Mouse (Mus musculus): Measurements from ENCODE around the gene Hpcal4.

The Hpcal4 gene

GRCm38 (mm10) chr4:123201186-123202093, 18.4 kb downstream of the Hpcal4 start, which contains the start of gene Nt5c1a:
TSS of gene Nt5c1a (plus strand) at chr4:123201504.
- in situ Hi-C loops (cut with MboI, MseI) = no loop called here

- in situ Hi-C loops (cut with MboI, MseI) = no loop called here
These were observed 19.0 kb downstream of the Hpcal4 start for GRCm38 (mm10) chr4:123202094-123202420.

- in situ Hi-C loops (cut with MboI, MseI) = loop anchor here (5.0 kb wide), 1 partner anchor 50 kb away; no protein-coding TSS in a partner anchor
These were observed 24.3 kb downstream of the Hpcal4 start for GRCm38 (mm10) chr4:123207337-123207736.

- in situ Hi-C loops (cut with MboI, MseI) = no loop called here
These were observed 28.0 kb downstream of the Hpcal4 start for GRCm38 (mm10) chr4:123210996-123211395.

- in situ Hi-C loops (cut with MboI, MseI) = no loop called here
These were observed 28.4 kb downstream of the Hpcal4 start for GRCm38 (mm10) chr4:123211453-123211852.

- in situ Hi-C loops (cut with MboI, MseI) = no loop called here
These were observed 29.3 kb downstream of the Hpcal4 start for GRCm38 (mm10) chr4:123212330-123212729.

- in situ Hi-C loops (cut with MboI, MseI) = no loop called here
These were observed 30.9 kb downstream of the Hpcal4 start for GRCm38 (mm10) chr4:123213975-123214374.

DNA sequence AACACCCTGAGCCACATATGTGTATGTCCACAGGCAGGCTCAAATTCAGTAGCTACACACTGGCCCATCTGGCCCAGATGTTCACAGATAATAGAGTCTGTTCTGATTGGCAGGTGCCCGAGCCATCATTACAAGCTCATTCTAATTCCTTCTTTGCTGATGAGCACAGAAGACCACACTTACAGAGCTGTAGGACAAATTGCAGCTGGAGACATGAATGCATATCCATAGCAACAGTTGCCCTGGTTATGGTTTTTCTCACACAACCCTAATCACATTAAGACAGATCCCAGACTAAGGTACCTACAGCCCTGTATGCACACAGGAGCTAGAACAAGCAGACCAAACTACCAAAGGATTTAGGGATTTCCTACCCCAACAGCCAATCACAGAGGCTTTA, 32.3 kb downstream of the Hpcal4 start:
- in situ Hi-C loops (cut with MboI, MseI) = no loop called here

GRCm38 (mm10) chr4:123216782-123217181, 33.8 kb downstream of the Hpcal4 start:
- in situ Hi-C loops (cut with MboI, MseI) = no loop called here

- in situ Hi-C loops (cut with MboI, MseI) = no loop called here
These were observed 36.8 kb downstream of the Hpcal4 start for GRCm38 (mm10) chr4:123219720-123220357.

DNA sequence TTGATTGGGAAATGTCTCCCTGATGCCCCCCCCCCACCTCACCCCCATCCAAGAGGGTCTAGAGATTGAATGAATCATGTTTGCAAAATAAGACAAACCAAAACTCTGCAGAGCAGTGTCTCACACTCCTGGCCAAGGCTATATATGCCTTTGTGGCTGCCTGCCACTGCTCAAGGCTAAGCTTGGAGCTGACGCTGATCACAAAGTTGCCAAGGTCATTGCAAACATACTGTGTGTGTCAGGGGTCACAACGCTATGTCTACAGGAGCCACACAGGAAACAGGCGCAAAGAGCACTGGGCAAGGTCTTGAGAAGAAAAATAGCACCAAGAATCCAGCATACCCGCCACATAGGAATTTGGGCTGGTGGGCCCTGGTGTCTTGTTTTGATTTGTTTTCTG, 37.6 kb downstream of the Hpcal4 start:
- in situ Hi-C loops (cut with MboI, MseI) = no loop called here

DNA sequence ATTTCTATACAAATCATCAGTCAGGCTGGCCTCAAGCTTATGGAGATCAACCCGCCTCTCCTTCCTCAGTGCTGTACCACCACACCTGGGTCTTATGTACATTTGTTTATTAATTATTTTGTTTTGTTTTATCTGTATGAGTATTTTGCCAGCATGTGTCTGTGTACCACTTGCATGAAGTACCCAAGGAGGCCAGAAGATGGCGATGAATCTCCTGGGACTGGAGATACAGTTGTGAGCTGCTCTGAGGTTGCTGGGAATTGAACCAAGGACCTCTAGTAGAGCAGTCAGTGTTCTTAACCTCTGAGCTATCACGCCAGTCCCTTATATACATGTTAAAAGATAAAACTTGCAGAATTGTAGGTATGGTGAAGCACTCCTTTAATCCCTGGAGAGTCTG, 40.3 kb downstream of the Hpcal4 start:
- in situ Hi-C loops (cut with MboI, MseI) = no loop called here

- in situ Hi-C loops (cut with MboI, MseI) = no loop called here
These were observed 42.8 kb downstream of the Hpcal4 start for GRCm38 (mm10) chr4:123225718-123226403.

DNA sequence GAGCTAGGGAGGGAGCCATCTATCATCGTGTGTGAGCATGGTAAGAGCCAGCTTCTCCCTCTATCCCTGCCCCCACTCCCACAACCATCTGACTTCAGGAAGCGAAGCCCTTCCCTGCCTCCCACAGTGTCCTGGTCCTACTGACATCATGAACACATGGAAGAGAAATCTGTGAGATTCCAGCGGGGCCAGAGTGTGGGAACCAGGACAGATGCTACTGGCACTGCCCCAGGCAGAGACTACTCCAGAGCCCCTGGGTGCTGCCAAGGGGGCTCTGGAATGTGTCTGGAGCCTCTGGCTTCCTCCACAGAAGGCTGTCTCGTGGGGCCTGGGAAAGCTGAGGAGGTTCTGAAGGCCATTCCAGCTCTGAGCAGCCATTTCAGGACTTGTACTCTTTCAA, 44.7 kb downstream of the Hpcal4 start:
- in situ Hi-C loops (cut with MboI, MseI) = no loop called here

GRCm38 (mm10) chr4:123228270-123228669, 45.2 kb downstream of the Hpcal4 start:
- in situ Hi-C loops (cut with MboI, MseI) = no loop called here

GRCm38 (mm10) chr4:123229166-123229565, 46.1 kb downstream of the Hpcal4 start:
- in situ Hi-C loops (cut with MboI, MseI) = no loop called here

GRCm38 (mm10) chr4:123232841-123233240, 49.8 kb downstream of the Hpcal4 start:
- in situ Hi-C loops (cut with MboI, MseI) = no loop called here

GRCm38 (mm10) chr4:123233492-123234084, 50.6 kb downstream of the Hpcal4 start, which contains the start of gene Heyl:
TSS of gene Heyl (plus strand) at chr4:123233556.
- in situ Hi-C loops (cut with MboI, MseI) = no loop called here

- in situ Hi-C loops (cut with MboI, MseI) = no loop called here
These were observed 52.9 kb downstream of the Hpcal4 start for GRCm38 (mm10) chr4:123235835-123236430.

DNA sequence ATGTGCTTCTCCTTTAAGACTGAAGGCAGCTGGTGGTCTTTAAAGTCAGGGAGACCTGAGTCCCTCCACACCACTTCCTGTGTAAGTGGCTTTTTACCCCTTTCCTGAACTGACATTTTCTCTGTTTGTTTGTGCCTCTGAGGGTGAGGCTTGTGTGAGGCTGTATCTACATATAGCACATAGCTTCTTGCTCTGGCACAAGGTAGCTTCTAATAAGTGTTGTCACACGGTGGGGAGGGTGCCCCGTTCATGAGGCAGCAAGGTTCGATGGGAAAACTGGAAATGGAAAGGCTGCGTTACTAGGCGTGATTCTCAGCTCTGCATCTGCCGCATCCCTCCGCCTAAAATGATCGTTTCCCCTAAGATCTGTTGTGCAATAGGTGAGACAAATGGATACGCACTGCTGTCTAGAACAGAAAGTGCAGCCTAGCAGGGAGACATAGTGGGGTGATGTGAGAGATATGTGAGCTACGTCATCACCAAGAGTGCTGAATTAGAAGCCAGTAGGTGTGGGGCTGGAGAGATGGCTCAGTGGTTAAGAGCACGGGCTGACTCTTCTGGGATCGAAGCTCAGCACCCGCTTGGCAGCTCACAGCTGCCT, 53.5 kb downstream of the Hpcal4 start:
- in situ Hi-C loops (cut with MboI, MseI) = no loop called here

All from regulatory T cell (primary cell).